Mouse (Mus musculus): ENCODE data around the gene Slc29a3. TPM values are rescaled to one million over a fixed set of nuclear protein-coding genes. Genes with fewer than 3 reads are reported as not detected.

Slc29a3 gene
- polyA plus RNA-seq (2016; fragmentation: Nextera tagmentation; extraction: Ambion mirVana) = 5.7 and 6.3 TPM in 2 replicates

GRCm38 (mm10) chr10:60752040-60753020 is at the start of gene Slc29a3:
Gene Slc29a3, minus strand, starts transcription at chr10:60752794.
- no peaks in the 10 kb centered on the region for H3K27me3 ChIP-seq (ENCODE audit: insufficient read depth, poor library complexity, severe bottlenecking)

GRCm38 (mm10) chr10:60801898-60802412 is 49.4 kb upstream of the Slc29a3 start:
- Histone ChIP-seq H3K9me3 (no peaks in the 10 kb centered on the region), H3K4me1 (peaks cover 98% of the 10 kb centered on the region), H3K27ac (peak overlapping the region; percentile 81), H3K36me3 (no peaks in the 10 kb centered on the region), H3K27me3 (ENCODE audit: insufficient read depth, poor library complexity, severe bottlenecking) (no peaks in the 10 kb centered on the region), H3K4me3 (no peak overlapping the region)
- DNase-seq (ENCODE audit: low spot score) = no peak
- 46% methylated on average over 12 of the region's 12 CpGs for WGBS

More at GRCm38 (mm10) chr10:60752040-60753020, at the start of gene Slc29a3:
- peak; percentile 98 for DNase-seq (ENCODE audit: low spot score)
- Histone ChIP-seq H3K9me3 (0 out of 2 replicates have a peak, but pooled peaks cover 2% of the 10 kb centered on the region), H3K36me3 (peaks cover 15% of the 10 kb centered on the region), H3K27ac (peak within 1 kb of the TSS; percentile 87), H3K4me3 (peak within 1 kb of the TSS; percentile 67), H3K4me1 (peaks cover 22% of the 10 kb centered on the region)
- WGBS = 14% methylated on average over 41 of the region's 41 CpGs

- WGBS = 28% methylated on average over 11 of the region's 11 CpGs
- H3K4me3 ChIP-seq = no peak overlapping the region
- H3K36me3 ChIP-seq = no peaks in the 10 kb centered on the region
- peaks cover 98% of the 10 kb centered on the region for H3K4me1 ChIP-seq
- DNase-seq (ENCODE audit: low spot score) = no peak
- no peaks in the 10 kb centered on the region for H3K9me3 ChIP-seq
- no peaks in the 10 kb centered on the region for H3K27me3 ChIP-seq (ENCODE audit: insufficient read depth, poor library complexity, severe bottlenecking)
- peak overlapping the region; percentile 81 for H3K27ac ChIP-seq
These were observed 48.7 kb upstream of the Slc29a3 start for GRCm38 (mm10) chr10:60801168-60801897.

- 0 out of 2 replicates have a peak overlapping the region, but pooled peaks have one; percentile 5 for H3K4me3 ChIP-seq
- 21% methylated on average over 19 of the region's 19 CpGs for WGBS
- H3K27ac ChIP-seq = peak overlapping the region; percentile 81
- H3K9me3 ChIP-seq = no peaks in the 10 kb centered on the region
- H3K4me1 ChIP-seq = peaks cover 98% of the 10 kb centered on the region
- DNase-seq (ENCODE audit: low spot score) = no peak
- H3K36me3 ChIP-seq = no peaks in the 10 kb centered on the region
- no peaks in the 10 kb centered on the region for H3K27me3 ChIP-seq (ENCODE audit: insufficient read depth, poor library complexity, severe bottlenecking)
These were observed 47.9 kb upstream of the Slc29a3 start for GRCm38 (mm10) chr10:60800295-60801167.

- no peak overlapping the region for H3K4me3 ChIP-seq
- peaks cover 98% of the 10 kb centered on the region for H3K4me1 ChIP-seq
- DNase-seq (ENCODE audit: low spot score) = no peak
- peaks cover 5% of the 10 kb centered on the region; the same call in 1 of the 2 replicates for H3K36me3 ChIP-seq
- H3K27ac ChIP-seq = peak overlapping the region; percentile 81
- no peaks in the 10 kb centered on the region for H3K27me3 ChIP-seq (ENCODE audit: insufficient read depth, poor library complexity, severe bottlenecking)
- 71% methylated on average over 14 of the region's 14 CpGs for WGBS
- no peaks in the 10 kb centered on the region for H3K9me3 ChIP-seq
These were observed 45.3 kb upstream of the Slc29a3 start for GRCm38 (mm10) chr10:60797682-60798422.

GRCm38 (mm10) chr10:60796474-60796873 is 43.9 kb upstream of the Slc29a3 start:
- peak overlapping the region; percentile 90 for H3K27ac ChIP-seq
- H3K36me3 ChIP-seq = peaks cover 5% of the 10 kb centered on the region; the same call in 1 of the 2 replicates
- 63% methylated on average over 7 of the region's 7 CpGs for WGBS
- no peak for DNase-seq (ENCODE audit: low spot score)
- H3K4me1 ChIP-seq = peaks cover 98% of the 10 kb centered on the region
- no peaks in the 10 kb centered on the region for H3K27me3 ChIP-seq (ENCODE audit: insufficient read depth, poor library complexity, severe bottlenecking)
- H3K9me3 ChIP-seq = no peaks in the 10 kb centered on the region
- no peak overlapping the region for H3K4me3 ChIP-seq

GRCm38 (mm10) chr10:60796028-60796427 is 43.4 kb upstream of the Slc29a3 start:
- Histone ChIP-seq H3K4me3 (no peak overlapping the region), H3K27ac (peak overlapping the region; percentile 90), H3K36me3 (peaks cover 7% of the 10 kb centered on the region), H3K4me1 (peaks cover 98% of the 10 kb centered on the region), H3K9me3 (no peaks in the 10 kb centered on the region), H3K27me3 (ENCODE audit: insufficient read depth, poor library complexity, severe bottlenecking) (no peaks in the 10 kb centered on the region)
- no peak for DNase-seq (ENCODE audit: low spot score)
- 59% methylated on average over 5 of the region's 5 CpGs for WGBS

GRCm38 (mm10) chr10:60794792-60795191 is 42.2 kb upstream of the Slc29a3 start:
- no peak for DNase-seq (ENCODE audit: low spot score)
- Histone ChIP-seq H3K27me3 (ENCODE audit: insufficient read depth, poor library complexity, severe bottlenecking) (no peaks in the 10 kb centered on the region), H3K4me1 (peaks cover 88% of the 10 kb centered on the region), H3K9me3 (no peaks in the 10 kb centered on the region), H3K27ac (peak overlapping the region; percentile 90), H3K36me3 (peaks cover 12% of the 10 kb centered on the region), H3K4me3 (no peak overlapping the region)
- 51% methylated on average over 8 of the region's 8 CpGs for WGBS

- peaks cover 86% of the 10 kb centered on the region for H3K4me1 ChIP-seq
These were observed 41.8 kb upstream of the Slc29a3 start for GRCm38 (mm10) chr10:60794374-60794773.

GRCm38 (mm10) chr10:60792841-60793240 is 40.2 kb upstream of the Slc29a3 start:
- DNase-seq (ENCODE audit: low spot score) = no peak
- H3K9me3 ChIP-seq = no peaks in the 10 kb centered on the region
- no peaks in the 10 kb centered on the region for H3K27me3 ChIP-seq (ENCODE audit: insufficient read depth, poor library complexity, severe bottlenecking)
- H3K36me3 ChIP-seq = peaks cover 12% of the 10 kb centered on the region
- H3K4me1 ChIP-seq = peaks cover 80% of the 10 kb centered on the region
- peak overlapping the region; percentile 90 for H3K27ac ChIP-seq
- WGBS = 16% methylated on average over 11 of the region's 11 CpGs
- H3K4me3 ChIP-seq = peak overlapping the region; percentile 27

More at GRCm38 (mm10) chr10:60794374-60794773, 41.8 kb upstream of the Slc29a3 start:
- Histone ChIP-seq H3K27me3 (ENCODE audit: insufficient read depth, poor library complexity, severe bottlenecking) (no peaks in the 10 kb centered on the region), H3K36me3 (peaks cover 12% of the 10 kb centered on the region), H3K27ac (peak overlapping the region; percentile 90), H3K9me3 (no peaks in the 10 kb centered on the region), H3K4me3 (no peak overlapping the region)
- WGBS = 48% methylated on average over 11 of the region's 11 CpGs
- DNase-seq (ENCODE audit: low spot score) = no peak

- 53% methylated on average over 10 of the region's 10 CpGs for WGBS
- H3K4me1 ChIP-seq = peaks cover 83% of the 10 kb centered on the region
- no peaks in the 10 kb centered on the region for H3K9me3 ChIP-seq
- no peak for DNase-seq (ENCODE audit: low spot score)
- H3K36me3 ChIP-seq = peaks cover 12% of the 10 kb centered on the region
- 0 out of 2 replicates have a peak overlapping the region, but pooled peaks have one; percentile 27 for H3K4me3 ChIP-seq
- H3K27me3 ChIP-seq (ENCODE audit: insufficient read depth, poor library complexity, severe bottlenecking) = no peaks in the 10 kb centered on the region
- peak overlapping the region; percentile 90 for H3K27ac ChIP-seq
These were observed 39.8 kb upstream of the Slc29a3 start for GRCm38 (mm10) chr10:60792365-60792764.

Data from heart, embryonic 10.5 days (tissue).